Mouse (Mus musculus) cortical plate, adult 2 months (tissue): ENCODE data around the gene Ist1. TPM values are rescaled to one million over a fixed set of nuclear protein-coding genes. Genes with fewer than 3 reads are reported as not detected.

ENCODE experiments used
- H3K27ac ChIP-seq: fragments of 200-500 bp; 2 replicates; pipeline ENCODE4 v1.5.1; 2012; ENCODE audit warnings: low read length, control low read depth, inconsistent platforms; ENCODE audit not compliant: insufficient read depth
- H3K4me1 ChIP-seq: fragments of 200-500 bp; 2 replicates; pipeline ENCODE4 v1.6.1; 2011; ENCODE audit warnings: low read length; ENCODE audit not compliant: control insufficient read depth, insufficient read depth
- H3K4me3 ChIP-seq: fragments of 200-500 bp; 2 replicates; pipeline ENCODE4 v1.5.1; 2011; ENCODE audit warnings: mild to moderate bottlenecking, low read length, control low read depth; ENCODE audit not compliant: insufficient read depth
- CTCF ChIP-seq: fragments of 200-500 bp; IDR thresholded peaks from 2 replicates; pipeline ENCODE4 v1.5.1; 2011; ENCODE audit warnings: mild to moderate bottlenecking, control low read depth, low read length; ENCODE audit not compliant: insufficient read depth; ENCODE audit errors: extremely low read depth
- POLR2A ChIP-seq: fragments of 200-500 bp; IDR thresholded peaks from 2 replicates; pipeline ENCODE4 v1.6.1; 2011; ENCODE audit warnings: mild to moderate bottlenecking, low read length, control low read depth; ENCODE audit not compliant: insufficient read depth; ENCODE audit errors: extremely low read depth
- polyA plus RNA-seq: library from polyadenylated mRNA; depleted of rRNA; stranded (reverse); fragments of >200 nt; gene quantifications from 2 replicates; pipeline ENCODE4 v1.2.3, GENCODE M21; 2012

The Ist1 gene
- polyA plus RNA-seq, 1 experiment, result 88.9 TPM

DNA sequence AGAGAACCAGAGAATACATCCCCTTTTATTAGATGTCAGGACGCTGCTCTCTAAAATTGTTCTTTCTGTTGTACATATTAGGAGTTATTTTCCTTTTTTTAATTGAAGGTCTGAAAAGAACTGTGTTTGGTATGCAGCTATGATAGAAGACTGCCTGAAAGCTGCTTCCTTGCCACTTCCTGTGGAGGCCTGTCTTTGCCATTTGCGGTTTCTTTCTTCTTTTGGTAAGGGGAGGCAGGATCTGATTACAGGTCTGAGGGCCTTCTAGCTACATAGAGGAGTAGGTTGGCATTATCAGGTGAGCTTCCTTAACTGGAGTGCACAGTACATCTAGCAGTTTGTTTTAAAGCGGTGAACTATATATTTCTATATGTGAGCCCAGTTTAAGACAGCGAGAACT is 14.9 kb upstream of the Ist1 start:
- Histone ChIP-seq H3K4me3 (no peak overlapping the region), H3K27ac (no peak overlapping the region), H3K4me1 (peaks cover 3% of the 10 kb centered on the region)
- no peak for TF ChIP-seq POLR2A
- no peak for TF ChIP-seq CTCF

- H3K27ac ChIP-seq, result no peak overlapping the region
- TF ChIP-seq POLR2A (no peak), CTCF (peak; percentile 78)
- peak overlapping the region; percentile 51 for H3K4me3 ChIP-seq
- 0 out of 2 replicates have a peak, but pooled peaks cover 1% of the 10 kb centered on the region for H3K4me1 ChIP-seq
Observed at GRCm38 (mm10) chr8:109706874-109707237, 13.8 kb upstream of the Ist1 start.

DNA sequence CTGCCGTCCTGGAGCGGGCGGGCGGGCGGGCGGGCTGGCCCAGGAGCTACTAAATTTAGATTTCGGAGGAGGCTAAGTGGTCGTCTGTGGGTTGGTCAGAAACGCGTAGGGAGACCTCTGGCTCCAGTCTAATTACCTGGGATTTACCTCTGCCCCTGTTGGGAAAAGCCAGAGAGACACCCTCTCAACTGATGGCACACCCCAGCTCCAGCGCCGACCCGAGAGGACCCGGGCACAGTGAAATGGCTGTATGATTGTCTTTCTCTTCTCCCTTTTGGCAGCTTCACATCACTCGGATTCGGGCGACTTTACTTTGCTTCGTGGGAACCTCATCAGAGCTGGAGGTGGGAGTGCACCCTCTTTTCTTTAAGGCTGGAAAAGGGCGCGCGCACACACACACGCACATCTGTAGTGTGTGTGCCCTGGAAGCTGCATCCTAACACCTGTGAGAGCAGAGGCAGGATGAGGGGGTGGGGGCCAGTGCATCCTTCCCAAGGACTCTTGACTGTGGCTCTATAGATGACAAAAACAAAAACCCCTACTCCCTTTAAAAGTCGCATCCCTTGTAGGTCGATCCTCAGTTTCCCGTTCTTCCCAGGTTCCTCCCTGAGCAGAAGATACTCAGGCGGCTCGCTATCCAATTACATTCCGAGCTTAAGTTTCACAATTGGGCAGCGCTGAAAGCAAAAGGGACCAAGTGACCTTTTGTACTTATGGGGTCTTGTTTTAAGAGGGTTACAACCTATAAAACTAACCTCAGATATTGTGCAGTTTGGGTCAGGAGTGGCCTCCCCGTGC is 13.2 kb upstream of the Ist1 start:
- H3K27ac ChIP-seq, result no peak overlapping the region
- peak overlapping the region; percentile 51 for H3K4me3 ChIP-seq
- 0 out of 2 replicates have a peak, but pooled peaks cover 1% of the 10 kb centered on the region for H3K4me1 ChIP-seq
- TF ChIP-seq POLR2A, result no peak

GRCm38 (mm10) chr8:109705320-109706075 is 12.4 kb upstream of the Ist1 start, which contains the start of gene Zfp821:
Zfp821 (plus strand) TSS chr8:109705546.
- Histone ChIP-seq H3K4me1 (0 out of 2 replicates have a peak, but pooled peaks cover 1% of the 10 kb centered on the region), H3K4me3 (peak within 1 kb of the TSS; percentile 51), H3K27ac (peak within 1 kb of the TSS; percentile 88)
- TF ChIP-seq POLR2A, result peak; percentile 58; the same call in 1 of the 2 replicates
- no peak for TF ChIP-seq CTCF

- TF ChIP-seq POLR2A, result no peak
- TF ChIP-seq CTCF, result no peak
- Histone ChIP-seq H3K4me1 (0 out of 2 replicates have a peak, but pooled peaks cover 1% of the 10 kb centered on the region), H3K27ac (no peak overlapping the region), H3K4me3 (peak overlapping the region; percentile 51)
Observed at GRCm38 (mm10) chr8:109704565-109705319, 11.7 kb upstream of the Ist1 start.

DNA sequence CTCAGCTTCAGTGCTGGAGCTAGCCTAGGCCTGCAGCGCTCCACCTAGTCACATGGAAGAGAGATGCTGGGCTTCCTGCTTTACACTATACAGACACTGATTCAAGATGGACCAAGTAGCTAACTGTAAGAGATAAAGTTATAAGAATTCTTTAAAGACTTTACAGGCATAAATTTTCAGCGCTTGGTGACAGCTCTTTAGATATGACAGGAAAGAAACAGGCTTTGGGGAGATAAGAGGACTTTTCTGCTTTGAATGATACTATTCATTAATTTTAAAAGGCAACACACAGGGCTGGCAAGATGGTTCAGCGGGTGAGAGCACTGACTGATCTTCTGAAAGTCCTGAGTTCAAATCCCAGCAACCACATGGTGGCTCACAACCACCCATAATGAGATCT is 5.4 kb upstream of the Ist1 start:
- Histone ChIP-seq H3K4me1 (no peaks in the 10 kb centered on the region), H3K4me3 (no peak overlapping the region), H3K27ac (no peak overlapping the region)
- TF ChIP-seq CTCF (no peak), POLR2A (no peak)

DNA sequence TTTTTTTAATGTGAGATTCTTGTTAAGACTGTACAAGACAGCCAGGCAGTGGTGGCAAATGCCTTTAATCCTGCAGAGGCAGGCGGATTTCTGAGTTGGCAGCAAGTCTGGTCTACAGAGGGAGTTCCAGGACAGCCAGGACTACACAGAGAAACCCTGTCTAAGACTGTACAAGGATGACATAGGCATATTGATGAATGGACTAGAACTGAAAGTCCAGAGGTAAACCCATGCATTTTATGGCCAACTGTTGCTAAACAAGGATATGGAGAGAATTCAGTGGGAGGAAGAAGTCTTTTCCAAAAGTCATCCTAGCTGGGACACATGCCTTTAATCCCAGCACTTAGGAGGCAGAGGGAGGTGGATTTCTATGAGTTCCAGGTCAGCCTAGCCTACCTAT is 4.7 kb upstream of the Ist1 start:
- H3K27ac ChIP-seq, result no peak overlapping the region

DNA sequence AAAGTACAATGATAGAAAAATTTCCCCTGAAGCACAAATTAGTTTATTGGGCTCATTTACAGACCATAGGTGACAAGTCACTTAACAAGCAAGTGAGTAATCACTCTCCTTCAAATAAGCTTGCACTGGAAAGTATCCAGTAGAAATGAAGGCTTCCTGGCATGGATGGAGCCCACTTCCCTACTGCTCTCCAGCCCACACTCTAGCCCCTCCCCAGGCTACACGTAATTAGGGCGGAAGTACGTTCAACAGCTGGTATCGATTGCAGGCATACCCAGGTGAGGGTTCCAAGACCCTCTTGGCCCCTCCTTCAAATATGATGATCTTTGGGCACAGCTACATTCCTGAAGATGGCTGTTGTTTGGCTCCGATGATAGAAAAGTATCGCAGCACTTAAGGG is 1.1 kb upstream of the Ist1 start:
- TF ChIP-seq CTCF (no peak), POLR2A (no peak)
- peaks cover 9% of the 10 kb centered on the region for H3K4me1 ChIP-seq
- H3K27ac ChIP-seq, result no peak overlapping the region
- peak overlapping the region; percentile 89; the same call in 1 of the 2 replicates for H3K4me3 ChIP-seq

More for the DNA sequence above, 4.7 kb upstream of the Ist1 start:
- no peaks in the 10 kb centered on the region for H3K4me1 ChIP-seq
- TF ChIP-seq POLR2A (no peak), CTCF (no peak)
- H3K4me3 ChIP-seq, result no peak overlapping the region

- peaks cover 11% of the 10 kb centered on the region for H3K4me1 ChIP-seq
- H3K27ac ChIP-seq, result peak overlapping the region; percentile 67
- peak overlapping the region; percentile 89 for H3K4me3 ChIP-seq
- no peak for TF ChIP-seq POLR2A
- no peak for TF ChIP-seq CTCF
Observed at GRCm38 (mm10) chr8:109692443-109693145, 466 bp downstream of the Ist1 start.
